In the genomic region with DNA sequence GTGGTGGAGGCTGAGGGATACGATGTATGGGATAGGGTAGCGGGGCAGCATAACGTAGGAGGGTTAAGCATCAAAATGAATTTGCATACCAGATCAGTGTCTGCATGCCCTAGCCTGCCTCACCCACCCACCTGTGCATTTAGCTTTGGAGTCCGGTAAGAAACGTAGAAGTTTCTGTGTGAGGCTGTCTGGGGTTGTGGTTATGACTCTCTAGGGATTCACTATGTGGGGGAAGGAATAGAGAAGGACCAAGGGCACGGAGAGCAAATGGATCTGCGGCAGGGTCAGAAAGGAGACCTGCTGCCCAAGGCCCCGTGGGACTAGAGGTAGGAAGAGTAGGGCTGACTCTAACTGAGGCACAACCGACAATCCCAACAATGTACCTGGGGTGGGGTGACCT, we compare ENCODE assay signal across 28 mouse cellular contexts. TPM values are rescaled to one million over a fixed set of nuclear protein-coding genes. Genes with fewer than 3 reads are reported as not detected.
"Had no signal": no experiment of that assay in that cellular context is flagged by ENCODE, and none has a peak within 500 bp of the region (broad histone marks: within the 10 kb centered on the region; RNA-seq: fewer than 3 reads in every experiment).

No protein-coding gene starts in this region.

- H3K36me3 ChIP-seq: limb, embryonic 10.5 days; limb, embryonic 13.5 days; liver, embryonic 12.5 days; liver, embryonic 15.5 days; lung, embryonic 15.5 days; midbrain, embryonic 10.5 days; midbrain, embryonic 13.5 days; neural tube, embryonic 13.5 days had no signal

- H3K4me3 ChIP-seq: limb, embryonic 10.5 days; limb, embryonic 13.5 days; liver, embryonic 12.5 days; liver, embryonic 15.5 days; lung, embryonic 15.5 days; megakaryocyte, embryonic 14.5 days; midbrain, embryonic 10.5 days; midbrain, embryonic 13.5 days; myocyte; neural tube, embryonic 13.5 days had no signal

- H3K4me2 ChIP-seq: limb, embryonic 13.5 days; liver, embryonic 12.5 days; liver, embryonic 15.5 days; lung, embryonic 15.5 days; midbrain, embryonic 13.5 days; neural tube, embryonic 13.5 days had no signal

- H3K27ac ChIP-seq: limb, embryonic 10.5 days; limb, embryonic 13.5 days; liver, embryonic 12.5 days; liver, embryonic 15.5 days; lung, embryonic 15.5 days; midbrain, embryonic 10.5 days; midbrain, embryonic 13.5 days; neural tube, embryonic 13.5 days had no signal

- ATAC-seq: inflammation-experienced regulatory T-cells, adult 6 months; liver, embryonic 12.5 days; midbrain, embryonic 13.5 days; midbrain, embryonic 16.5 days had no signal

- DNase-seq: kidney, adult 8-10 months; kidney, postnatal 14 days; kidney, postnatal 4 days; liver; lung, adult 18-20 months; lung, postnatal 10 days; lung, postnatal 36 days; retina, postnatal 1 day; thymus, adult 2 months; thymus, postnatal 14 days had no signal

- H3K9ac ChIP-seq: limb, embryonic 13.5 days; liver, embryonic 12.5 days; liver, embryonic 15.5 days; lung, embryonic 15.5 days; midbrain, embryonic 13.5 days; neural tube, embryonic 13.5 days had no signal

- H3K9me3 ChIP-seq: limb, embryonic 10.5 days; limb, embryonic 13.5 days; liver, embryonic 12.5 days; liver, embryonic 15.5 days; lung, embryonic 15.5 days; megakaryocyte, embryonic 14.5 days; midbrain, embryonic 10.5 days; midbrain, embryonic 13.5 days; neural tube, embryonic 13.5 days had no signal

RNA-seq across cellular contexts. Expression of a gene that starts 1.2 kb away (rescaled TPM):
- total RNA-seq: layer of hippocampus, adult 18-20 months; layer of hippocampus, postnatal 14 days; left cerebral cortex, adult 18-20 months; left cerebral cortex, postnatal 25 days; monocyte, adult 5-6 weeks; neutrophil, adult 5-6 weeks had no signal
- polyA plus RNA-seq: inflammation-experienced regulatory T-cells, adult 6 months; limb, embryonic 10.5 days; limb, embryonic 13.5 days; lung, embryonic 15.5 days; midbrain, embryonic 10.5 days; midbrain, embryonic 13.5 days; midbrain, embryonic 16.5 days; neural tube, embryonic 13.5 days had no signal

RNA-seq across cellular contexts. Expression of a gene that starts 3.6 kb away (rescaled TPM):
- total RNA-seq: layer of hippocampus, adult 18-20 months; layer of hippocampus, postnatal 14 days; left cerebral cortex, adult 18-20 months; left cerebral cortex, postnatal 25 days; monocyte, adult 5-6 weeks; neutrophil, adult 5-6 weeks had no signal
- polyA plus RNA-seq: inflammation-experienced regulatory T-cells, adult 6 months had no signal

RNA-seq across cellular contexts. Expression of a gene that starts 16.4 kb away (rescaled TPM):
- total RNA-seq: layer of hippocampus, adult 18-20 months; monocyte, adult 5-6 weeks; neutrophil, adult 5-6 weeks had no signal
- polyA plus RNA-seq: inflammation-experienced regulatory T-cells, adult 6 months; liver, embryonic 15.5 days; myocyte had no signal
